Mouse (Mus musculus) forebrain, embryonic 11.5 days (tissue): ENCODE data around the gene Msmb. TPM values are rescaled to one million over a fixed set of nuclear protein-coding genes. Genes with fewer than 3 reads are reported as not detected.
"Not testable (repeated sequence)": the region's sequence is repeated elsewhere in the genome, so short reads cannot be mapped to it uniquely, and the experiment has no call there.

Experiments used
- ATAC-seq: fragments of 200-750 bp; cut with Nextera tagmentation; replicated peaks from 2 replicates; pipeline ENCODE4 v1.8.0; 2017; ENCODE audit warnings: moderate TSS enrichment; ENCODE audit not compliant: low FRiP score
- DNase-seq: peaks from one replicate; pipeline ENCODE4 v3.0.0-alpha.2; 2017; ENCODE audit warnings: low spot score
- H3K27ac ChIP-seq: fragments of 300-500 bp; sonication (generic); 2 replicates; pipeline ENCODE4 v1.5.1; 2014; ENCODE audit warnings: low read depth, low read length
- H3K27me3 ChIP-seq: fragments of 300-500 bp; sonication (generic); 2 replicates; pipeline ENCODE4 v1.6.1; 2014; ENCODE audit warnings: mild to moderate bottlenecking, low read length, mixed read lengths; ENCODE audit not compliant: control insufficient read depth, insufficient read depth
- H3K36me3 ChIP-seq: fragments of 300-500 bp; sonication (generic); 2 replicates; pipeline ENCODE4 v1.6.1; 2014; ENCODE audit warnings: mild to moderate bottlenecking, low read length, moderate library complexity, mixed read lengths; ENCODE audit not compliant: control insufficient read depth, insufficient read depth
- H3K4me1 ChIP-seq: fragments of 300-500 bp; sonication (generic); replicated peaks from 2 replicates; pipeline ENCODE4 v1.6.1; 2014; ENCODE audit warnings: low read length, mixed read lengths; ENCODE audit not compliant: control insufficient read depth, insufficient read depth
- H3K4me2 ChIP-seq: fragments of 300-500 bp; sonication (generic); 2 replicates; pipeline ENCODE4 v1.6.1; 2014; ENCODE audit warnings: low read depth, mild to moderate bottlenecking, low read length, moderate library complexity, mixed read lengths; ENCODE audit not compliant: severe bottlenecking
- H3K4me3 ChIP-seq: fragments of 300-500 bp; sonication (generic); 2 replicates; pipeline ENCODE4 v1.5.1; 2014; ENCODE audit warnings: low read depth, low read length
- H3K9ac ChIP-seq: fragments of 300-500 bp; sonication (generic); 2 replicates; pipeline ENCODE4 v1.6.1; 2014; ENCODE audit warnings: low read length
- H3K9me3 ChIP-seq: fragments of 300-500 bp; sonication (generic); 2 replicates; pipeline ENCODE4 v1.6.1; 2016; ENCODE audit warnings: low read length, mixed read lengths; ENCODE audit not compliant: control insufficient read depth
- WGBS: fragments of 180-500 bp; shearing (Covaris S2); extraction: QIAGEN DNeasy Blood & Tissue Kit; methylation state at CpG from one replicate; pipeline ENCODE4 v1.1.7; 2014; 5-methylcytosine and 5-hydroxymethylcytosine counted together
- polyA plus RNA-seq: library from polyadenylated mRNA; unstranded; fragments of >200 nt; fragmentation: Nextera tagmentation; extraction: Ambion mirVana; gene quantifications from 2 replicates; pipeline ENCODE4 v1.2.1, GENCODE M21; 2014

The Msmb gene
- polyA plus RNA-seq, 1 experiment from 2014 or later = not detected

DNA sequence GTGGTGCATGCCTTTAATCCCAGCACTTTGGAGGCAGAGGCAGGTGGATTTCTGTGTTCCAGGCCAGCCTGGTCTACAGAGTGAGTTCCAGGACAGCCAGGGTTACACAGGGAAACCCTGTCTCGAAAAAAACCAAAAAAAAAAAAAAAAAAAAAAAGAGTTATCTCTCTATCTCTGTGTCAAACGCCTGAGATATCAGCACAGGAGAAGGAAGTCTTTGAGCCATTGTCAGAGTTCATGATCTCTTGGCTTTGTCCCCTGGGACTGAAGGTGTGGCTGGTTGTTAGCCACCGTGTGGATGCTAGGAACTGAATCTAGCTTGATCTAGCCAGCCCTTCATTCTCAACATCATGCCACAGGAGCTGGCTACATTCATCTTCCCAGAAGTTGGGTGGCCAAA lies 5.4 kb upstream of the Msmb start:
- H3K27me3 ChIP-seq = not testable (repeated sequence)

DNA sequence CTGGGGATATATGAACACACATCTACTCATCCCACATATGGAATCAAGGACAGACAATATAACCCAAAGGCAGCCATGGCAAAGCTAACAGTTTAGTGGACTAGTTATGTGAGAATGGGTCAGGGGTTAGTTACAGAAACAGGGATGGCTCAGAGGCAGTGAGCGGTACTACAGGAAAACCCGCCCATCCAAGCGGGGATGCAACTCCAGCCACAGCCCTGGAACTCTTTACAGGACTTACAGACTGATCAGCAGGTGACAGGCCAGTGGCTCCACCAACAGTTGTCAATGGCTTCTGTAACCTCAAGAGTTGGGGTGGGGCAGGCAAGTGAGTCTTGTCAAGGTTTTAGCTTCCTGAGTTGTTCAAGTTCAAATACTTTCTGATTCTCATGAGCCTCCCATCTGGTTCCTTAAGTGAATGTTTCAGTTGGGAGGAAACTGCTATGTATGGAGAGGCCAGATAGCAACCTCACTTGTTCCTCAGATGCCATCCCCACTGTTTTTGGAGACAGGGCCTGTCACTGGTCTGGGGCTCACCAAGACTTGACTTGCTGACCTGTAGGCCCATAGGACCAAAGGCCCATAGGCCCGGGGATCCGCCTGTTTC lies 1.4 kb upstream of the Msmb start:
- WGBS = 73% methylated on average over 5 of the region's 5 CpGs
- no peaks in the 10 kb centered on the region for H3K27me3 ChIP-seq
- H3K9ac ChIP-seq = no peak overlapping the region
- DNase-seq (no peak), ATAC-seq (no peak)
- no peak overlapping the region for H3K4me3 ChIP-seq
- no peaks in the 10 kb centered on the region for H3K36me3 ChIP-seq
- H3K9me3 ChIP-seq = no peaks in the 10 kb centered on the region
- H3K27ac ChIP-seq = no peak overlapping the region
- no peak overlapping the region for H3K4me2 ChIP-seq
- H3K4me1 ChIP-seq = no peaks in the 10 kb centered on the region

More for the DNA sequence above, 5.4 kb upstream of the Msmb start:
- H3K9me3 ChIP-seq, H3K27ac ChIP-seq, H3K36me3 ChIP-seq, H3K4me3 ChIP-seq, DNase-seq, H3K9ac ChIP-seq, H3K4me1 ChIP-seq, ATAC-seq, H3K4me2 ChIP-seq: not testable (repeated sequence)
- WGBS = 95% methylated on average over 3 of the region's 3 CpGs

DNA sequence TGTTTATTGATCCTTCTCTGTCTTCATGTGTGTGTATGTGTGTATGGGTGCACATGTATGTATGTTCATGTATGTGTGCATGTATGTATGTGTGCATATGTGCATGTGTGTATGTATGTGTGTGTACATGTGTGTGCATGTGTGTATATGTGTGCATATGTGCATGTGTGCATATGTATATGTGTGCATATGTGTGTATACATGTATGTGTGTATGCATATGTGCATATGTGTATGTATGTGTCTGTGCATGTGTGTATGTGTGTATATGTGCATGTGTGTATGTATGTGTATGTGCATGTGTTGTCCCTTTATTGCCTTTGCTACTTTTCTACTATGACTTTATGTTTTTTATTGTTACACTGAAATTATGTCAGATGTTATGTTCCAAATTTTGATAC lies 2.9 kb downstream of the Msmb start:
- H3K4me3 ChIP-seq = no peak overlapping the region
- DNase-seq = no peak
- peaks cover 3% of the 10 kb centered on the region; the same call in 1 of the 2 replicates for H3K9me3 ChIP-seq

DNA sequence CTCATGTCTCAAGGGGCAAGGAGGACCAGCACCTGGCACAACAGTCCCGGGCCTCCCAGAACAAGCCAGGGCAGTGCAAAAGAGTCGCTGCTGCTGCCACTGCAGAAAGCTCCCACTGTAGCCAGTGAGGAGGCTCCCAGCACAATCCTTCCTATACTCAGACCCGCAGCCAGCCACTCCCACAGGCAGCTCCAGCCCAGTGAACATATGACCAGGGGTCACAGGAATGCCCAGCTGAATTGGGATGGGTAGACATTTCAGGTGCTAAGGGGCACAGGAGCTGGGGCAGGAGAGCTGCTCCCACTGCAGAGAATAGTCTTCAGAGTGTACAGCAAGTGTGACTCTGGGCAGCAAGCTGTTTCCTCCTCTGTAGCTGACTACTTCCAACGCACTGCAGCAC lies 3.6 kb downstream of the Msmb start:
- whole genome bisulfite sequencing = 78% methylated on average over 4 of the region's 4 CpGs
- Histone ChIP-seq H3K9me3 (peaks cover 3% of the 10 kb centered on the region; the same call in 1 of the 2 replicates), H3K27me3 (no peaks in the 10 kb centered on the region)

More for the DNA sequence above, 2.9 kb downstream of the Msmb start:
- H3K27ac ChIP-seq = no peak overlapping the region
- H3K9ac ChIP-seq = no peak overlapping the region
- no peaks in the 10 kb centered on the region for H3K4me1 ChIP-seq
- H3K36me3 ChIP-seq = no peaks in the 10 kb centered on the region
- ATAC-seq = no peak
- H3K27me3 ChIP-seq = no peaks in the 10 kb centered on the region
- H3K4me2 ChIP-seq = no peak overlapping the region

DNA sequence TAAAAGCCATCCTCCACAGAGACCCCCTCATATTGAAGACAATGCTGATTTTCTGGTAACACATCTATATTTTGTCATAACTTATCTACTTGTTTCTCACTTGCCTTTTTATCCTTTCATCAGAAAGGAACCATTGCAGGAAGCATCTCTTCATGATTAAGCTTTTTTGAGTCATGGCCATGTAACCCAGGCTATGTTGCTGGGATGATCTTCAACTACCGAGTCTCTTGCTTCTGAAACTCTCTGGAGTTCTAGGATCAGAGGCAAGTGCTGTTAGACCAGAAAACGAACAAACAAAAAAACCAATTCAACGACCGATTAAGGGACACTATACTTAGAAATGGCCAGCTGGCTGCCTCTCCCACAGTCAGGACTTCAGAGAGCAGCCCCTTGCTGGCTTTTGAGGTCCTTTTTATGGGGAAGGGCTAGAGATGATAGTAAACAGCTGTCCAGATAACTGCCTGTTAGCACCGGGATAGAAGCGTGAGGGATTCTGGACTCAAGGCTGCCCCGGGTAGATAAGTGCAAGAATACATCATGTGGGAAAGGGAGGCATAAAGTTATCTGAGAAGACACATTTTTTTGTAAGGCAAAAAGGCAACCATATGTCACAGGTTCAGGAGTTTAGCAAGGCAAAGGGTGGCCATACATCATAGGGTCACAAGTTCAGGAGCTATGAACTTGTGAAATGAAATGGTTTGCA lies 4.1 kb downstream of the Msmb start:
- Histone ChIP-seq H3K9ac (no peak overlapping the region), H3K36me3 (no peaks in the 10 kb centered on the region), H3K4me1 (no peaks in the 10 kb centered on the region), H3K4me3 (no peak overlapping the region), H3K9me3 (peaks cover 3% of the 10 kb centered on the region; the same call in 1 of the 2 replicates), H3K27ac (no peak overlapping the region), H3K4me2 (no peak overlapping the region), H3K27me3 (no peaks in the 10 kb centered on the region)
- 88% methylated on average over 7 of the region's 7 CpGs for WGBS
- ATAC-seq = no peak
- DNase-seq = no peak

More for the DNA sequence above, 3.6 kb downstream of the Msmb start:
- Histone ChIP-seq H3K36me3 (no peaks in the 10 kb centered on the region), H3K4me2 (no peak overlapping the region), H3K4me3 (no peak overlapping the region), H3K9ac (no peak overlapping the region), H3K27ac (no peak overlapping the region), H3K4me1 (no peaks in the 10 kb centered on the region)
- ATAC-seq (no peak), DNase-seq (no peak)

DNA sequence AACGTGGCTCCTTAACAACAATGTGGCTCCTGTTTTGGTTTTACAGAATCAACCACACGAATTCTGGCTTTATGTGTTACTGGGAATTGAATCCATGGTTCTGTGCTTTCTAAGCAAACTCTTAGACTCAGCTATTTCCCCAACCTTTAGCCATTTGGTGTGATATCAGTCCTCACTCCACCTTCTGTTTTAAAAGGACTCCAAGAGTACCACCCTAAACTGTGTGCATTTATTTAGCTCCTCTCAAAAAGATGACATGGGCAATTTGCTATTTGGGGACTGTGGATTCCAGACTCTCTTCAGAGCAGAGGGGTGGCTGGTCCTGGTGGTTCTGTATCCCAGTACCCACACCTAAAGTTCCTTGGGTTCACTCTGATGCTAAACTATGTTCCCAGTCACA lies 4.8 kb downstream of the Msmb start:
- DNase-seq = no peak
- WGBS = 73% methylated on average over 2 of the region's 2 CpGs
- Histone ChIP-seq H3K36me3 (no peaks in the 10 kb centered on the region), H3K4me3 (no peak overlapping the region), H3K4me2 (no peak overlapping the region), H3K9me3 (peaks cover 3% of the 10 kb centered on the region; the same call in 1 of the 2 replicates), H3K27ac (no peak overlapping the region), H3K27me3 (no peaks in the 10 kb centered on the region), H3K4me1 (no peaks in the 10 kb centered on the region), H3K9ac (no peak overlapping the region)
- ATAC-seq = no peak

DNA sequence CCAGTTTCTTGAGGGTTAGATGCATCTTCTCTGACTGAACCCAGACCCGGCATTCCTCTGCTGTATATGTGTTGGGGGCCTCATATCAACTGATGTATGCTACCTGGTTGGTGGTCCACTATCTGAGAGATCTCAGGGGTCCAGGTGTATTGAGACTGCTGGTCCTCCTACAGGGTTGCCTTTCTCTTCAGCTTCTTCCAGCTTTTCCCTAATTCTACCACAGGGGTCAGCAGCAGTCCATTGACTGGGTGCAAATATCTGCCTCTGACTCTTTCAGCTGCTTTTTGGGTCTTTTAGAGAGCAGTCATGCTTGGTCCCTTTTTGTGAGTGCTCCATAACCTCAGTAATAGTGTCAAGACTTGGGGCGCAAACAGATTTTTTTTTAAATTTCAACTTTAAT lies 9.0 kb downstream of the Msmb start:
- DNase-seq (no peak), ATAC-seq (no peak)
- Histone ChIP-seq H3K4me1 (no peaks in the 10 kb centered on the region), H3K27ac (no peak overlapping the region), H3K27me3 (no peaks in the 10 kb centered on the region), H3K36me3 (no peaks in the 10 kb centered on the region), H3K9ac (no peak overlapping the region), H3K9me3 (peaks cover 3% of the 10 kb centered on the region; the same call in 1 of the 2 replicates), H3K4me3 (no peak overlapping the region), H3K4me2 (no peak overlapping the region)
- WGBS = 90% methylated on average over 2 of the region's 2 CpGs

DNA sequence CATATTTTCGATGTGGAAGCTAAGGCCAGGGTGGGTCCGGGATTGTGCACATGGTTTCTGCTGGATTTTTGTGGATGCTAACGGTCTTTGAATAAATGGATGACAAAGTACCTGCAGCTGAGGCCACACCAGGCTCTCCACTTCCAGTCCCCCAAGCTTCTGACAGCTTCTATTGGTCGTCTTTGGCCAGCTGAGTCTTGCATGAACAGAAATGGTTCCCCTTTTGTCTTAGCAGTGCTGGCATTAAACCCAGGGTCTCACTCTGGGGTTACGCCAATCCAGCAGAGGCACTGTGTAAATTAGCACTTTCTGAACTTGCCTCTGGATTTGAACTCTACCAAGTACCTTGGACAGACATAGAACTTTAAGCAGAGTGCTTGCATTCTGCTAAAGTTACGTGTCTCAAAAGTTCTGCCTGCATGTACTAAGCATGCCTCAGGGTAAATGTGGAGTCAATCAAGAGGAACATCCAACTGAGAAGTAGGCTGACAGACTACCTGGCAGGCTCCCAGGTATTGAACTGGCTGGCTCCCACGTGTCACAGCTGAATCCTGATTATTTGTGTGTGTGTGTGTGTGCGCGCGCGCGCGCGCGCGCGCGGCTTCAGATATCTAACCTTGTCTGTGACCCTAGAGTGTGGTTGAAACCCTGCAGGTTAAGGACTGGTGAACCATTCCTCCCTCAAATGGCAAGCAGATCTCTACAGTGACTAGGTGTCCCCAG lies 10.6 kb downstream of the Msmb start:
- no peak overlapping the region for H3K4me2 ChIP-seq
- ATAC-seq = no peak
- 94% methylated on average over 18 of the region's 18 CpGs for WGBS
- H3K36me3 ChIP-seq = no peaks in the 10 kb centered on the region
- H3K9me3 ChIP-seq = peaks cover 3% of the 10 kb centered on the region; the same call in 1 of the 2 replicates
- H3K27me3 ChIP-seq = no peaks in the 10 kb centered on the region
- H3K4me1 ChIP-seq = no peaks in the 10 kb centered on the region
- no peak overlapping the region for H3K27ac ChIP-seq
- no peak overlapping the region for H3K9ac ChIP-seq
- no peak overlapping the region for H3K4me3 ChIP-seq
- no peak for DNase-seq
